Mouse (Mus musculus) granulocyte monocyte progenitor cell, adult 5-6 weeks (primary cell): Measurements from ENCODE around the gene Zscan29. TPM values are rescaled to one million over a fixed set of nuclear protein-coding genes. Genes with fewer than 3 reads are reported as not detected.

Source experiments
- ATAC-seq: replicated peaks from 2 replicates; pipeline ENCODE4 v1.8.0; 2016; ENCODE audit warnings: mild to moderate bottlenecking, moderate TSS enrichment, inconsistent platforms; ENCODE audit not compliant: poor library complexity, severe bottlenecking
- total RNA-seq, 2 experiments: library from RNA; stranded (forward) in 1 of 2; stranded (reverse) in 1 of 2; fragments of 200-712, 200-1000 nt in 1 of 2; fragments of >200 nt in 1 of 2; fragmentation: Nextera tagmentation in 1 of 2; gene quantifications; 2 replicates each; pipeline ENCODE4 v1.2.3; 2014 to 2017

Zscan29 gene
- total RNA-seq (2014; fragmentation: Nextera tagmentation) (14.1 and 21.9 TPM in 2 replicates), total RNA-seq (2017) (23.0 and 23.8 TPM in 2 replicates)

- ATAC-seq: peak; percentile 81
Observed at GRCm38 (mm10) chr2:121170980-121171742, at the start of gene Zscan29. Gene Zscan29 (minus strand): TSS chr2:121171125.

- ATAC-seq: no peak
Observed at GRCm38 (mm10) chr2:121219994-121220393, 49.1 kb upstream of the Zscan29 start.

- ATAC-seq: no peak
Observed at GRCm38 (mm10) chr2:121219177-121219576, 48.3 kb upstream of the Zscan29 start.

- ATAC-seq: no peak
Observed at GRCm38 (mm10) chr2:121214491-121214890, 43.6 kb upstream of the Zscan29 start.

- ATAC-seq: no peak
Observed at GRCm38 (mm10) chr2:121206541-121206940, 35.6 kb upstream of the Zscan29 start.

GRCm38 (mm10) chr2:121204276-121204675 is 33.4 kb upstream of the Zscan29 start:
- ATAC-seq: no peak

- no peak for ATAC-seq
Observed at GRCm38 (mm10) chr2:121195466-121195865, 24.5 kb upstream of the Zscan29 start.

- no peak for ATAC-seq
Observed at GRCm38 (mm10) chr2:121188530-121188929, 17.6 kb upstream of the Zscan29 start.

- no peak for ATAC-seq
Observed at GRCm38 (mm10) chr2:121184142-121184541, 13.2 kb upstream of the Zscan29 start.

GRCm38 (mm10) chr2:121183431-121183830 is 12.5 kb upstream of the Zscan29 start:
- no peak for ATAC-seq

GRCm38 (mm10) chr2:121178828-121179479 is 8.0 kb upstream of the Zscan29 start:
- ATAC-seq: no peak

- ATAC-seq: peak; percentile 27
Observed at GRCm38 (mm10) chr2:121170481-121170971, 399 bp downstream of the Zscan29 start, which contains the start of gene Tubgcp4. Gene Tubgcp4 (plus strand): TSS chr2:121170654.

GRCm38 (mm10) chr2:121169902-121170301 is 1.0 kb downstream of the Zscan29 start:
- peak; percentile 66 for ATAC-seq

GRCm38 (mm10) chr2:121169173-121169572 is 1.8 kb downstream of the Zscan29 start:
- ATAC-seq: no peak

- ATAC-seq: no peak
Observed at GRCm38 (mm10) chr2:121153100-121153499, 17.8 kb downstream of the Zscan29 start.

- no peak for ATAC-seq
Observed at GRCm38 (mm10) chr2:121149679-121150078, 21.2 kb downstream of the Zscan29 start.

GRCm38 (mm10) chr2:121142415-121142814 is 28.5 kb downstream of the Zscan29 start:
- ATAC-seq: no peak

- ATAC-seq: no peak
Observed at GRCm38 (mm10) chr2:121141216-121142035, 29.5 kb downstream of the Zscan29 start.

GRCm38 (mm10) chr2:121140018-121140882 is 30.7 kb downstream of the Zscan29 start, which contains the start of the genes Adal and Lcmt2:
Gene Adal (plus strand): TSS chr2:121140428.
Gene Lcmt2 (minus strand): TSS chr2:121140653.
- ATAC-seq: peak; percentile 78
